Comparison of ENCODE assay signal across 22 mouse cellular contexts in genomic region chr1:14609054-14609453, GRCm38 (mm10).
A peak's percentile ranks its signal among the peaks of the same experiment; 100 is the strongest.
DNase-seq lines count a peak whose midpoint lies in the region; ATAC-seq and TF ChIP-seq lines count a peak whose summit lies in the region.
"Had no signal": no experiment of that assay in that cellular context is flagged by ENCODE, and none has a peak within 500 bp of the region (broad histone marks: within the 10 kb centered on the region; RNA-seq: fewer than 3 reads in every experiment).

No protein-coding gene starts in this region.

- ATAC-seq in kidney, postnatal 0 days (replicated peaks; ENCODE audit: low FRiP score, low read depth), result no peak
- ATAC-seq: midbrain, embryonic 15.5 days had no signal

- DNase-seq in kidney, postnatal 0 days (ENCODE audit: low spot score), result peak; percentile 50
- no peak for DNase-seq in kidney, adult 11 months
- peak; percentile 67 for DNase-seq in embryo, embryonic 10 days (ENCODE audit: low spot score)
- peak; percentile 25 for DNase-seq in embryonic facial prominence, embryonic 10.5 days (ENCODE audit: low spot score)
- peak; percentile 24 for DNase-seq in lung, postnatal 25 days (ENCODE audit: low spot score)
- no peak for DNase-seq in cerebellum, adult 2 months
- DNase-seq in urinary bladder, adult 18-20 months (ENCODE audit: low spot score in 2 of 2), result no peak
- DNase-seq: adrenal gland, adult 2 months; B cell, adult 2 months; cerebellum, adult 9-10 months; gastrocnemius, postnatal 10 days; heart, adult 11 months; kidney, adult 8-10 months; right cerebral cortex, postnatal 14 days; spleen, adult 18-20 months; thymus, adult 18-20 months had no signal

- no peaks in the 10 kb centered on the region for H3K27me3 ChIP-seq in kidney, postnatal 0 days (ENCODE audit: insufficient read depth, low read length)
- no peaks in the 10 kb centered on the region for H3K27me3 ChIP-seq in embryonic facial prominence, embryonic 10.5 days (replicated peaks; ENCODE audit: low read depth, poor library complexity, severe bottlenecking)
- no peaks in the 10 kb centered on the region for H3K27me3 ChIP-seq in cerebellum, adult 2 months (ENCODE audit: control insufficient read depth, insufficient read depth, low read length)
- H3K27me3 ChIP-seq: forebrain, embryonic 12.5 days; limb, embryonic 15.5 days; megakaryocyte, embryonic 14.5 days; midbrain, embryonic 15.5 days; neural tube, embryonic 15.5 days had no signal

- no peak overlapping the region for H3K4me3 ChIP-seq in kidney, postnatal 0 days (replicated peaks; ENCODE audit: low read depth, low read length)
- H3K4me3 ChIP-seq in embryonic facial prominence, embryonic 10.5 days, result no peak overlapping the region
- H3K4me3 ChIP-seq in cerebellum, adult 2 months (replicated peaks; ENCODE audit: insufficient read depth, low read depth, low read length), result no peak overlapping the region
- H3K4me3 ChIP-seq: forebrain, embryonic 12.5 days; limb, embryonic 15.5 days; megakaryocyte, embryonic 14.5 days; midbrain, embryonic 15.5 days; myocyte; neural tube, embryonic 15.5 days had no signal

- no peak overlapping the region for H3K9ac ChIP-seq in kidney, postnatal 0 days (ENCODE audit: low read depth, low read length)
- H3K9ac ChIP-seq: forebrain, embryonic 12.5 days; limb, embryonic 15.5 days; midbrain, embryonic 15.5 days; neural tube, embryonic 15.5 days had no signal

- H3K4me1 ChIP-seq in kidney, postnatal 0 days (replicated peaks; ENCODE audit: insufficient read depth, low read length), result no peaks in the 10 kb centered on the region
- H3K4me1 ChIP-seq in embryonic facial prominence, embryonic 10.5 days, result peaks cover 8% of the 10 kb centered on the region; the same call in 1 of the 2 replicates
- H3K4me1 ChIP-seq in cerebellum, adult 2 months (ENCODE audit: control insufficient read depth, insufficient read depth, low read length), result no peaks in the 10 kb centered on the region
- H3K4me1 ChIP-seq: forebrain, embryonic 12.5 days; limb, embryonic 15.5 days; megakaryocyte, embryonic 14.5 days; midbrain, embryonic 15.5 days; neural tube, embryonic 15.5 days had no signal

- no peak overlapping the region for H3K27ac ChIP-seq in kidney, postnatal 0 days
- H3K27ac ChIP-seq in embryonic facial prominence, embryonic 10.5 days (replicated peaks), result no peak overlapping the region
- H3K27ac ChIP-seq in cerebellum, adult 2 months (ENCODE audit: insufficient read depth, low read length), result no peak overlapping the region
- H3K27ac ChIP-seq: forebrain, embryonic 12.5 days; limb, embryonic 15.5 days; midbrain, embryonic 15.5 days; neural tube, embryonic 15.5 days had no signal

- no peak for TF ChIP-seq CTCF in kidney, postnatal 0 days (IDR thresholded peaks at IDR 0.05; ENCODE audit: low read depth)
- no peak for TF ChIP-seq CTCF in cerebellum, adult 2 months (IDR thresholded peaks at IDR 0.05; ENCODE audit: borderline replicate concordance, insufficient read depth, low read depth, low read length)

- no peak overlapping the region for H3K4me2 ChIP-seq in kidney, postnatal 0 days (ENCODE audit: low read length)
- H3K4me2 ChIP-seq: forebrain, embryonic 12.5 days; limb, embryonic 15.5 days; midbrain, embryonic 15.5 days; neural tube, embryonic 15.5 days had no signal

- no peaks in the 10 kb centered on the region for H3K36me3 ChIP-seq in kidney, postnatal 0 days (ENCODE audit: insufficient read depth, low read length)
- H3K36me3 ChIP-seq in embryonic facial prominence, embryonic 10.5 days (replicated peaks), result no peaks in the 10 kb centered on the region
- H3K36me3 ChIP-seq: forebrain, embryonic 12.5 days; limb, embryonic 15.5 days; midbrain, embryonic 15.5 days; neural tube, embryonic 15.5 days had no signal

- TF ChIP-seq POLR2A in cerebellum, adult 2 months (IDR thresholded peaks at IDR 0.05; ENCODE audit: borderline replicate concordance, insufficient read depth, low read length), result no peak

- WGBS in kidney, postnatal 0 days, result 15% methylated on average over 2 of the region's 2 CpGs
- WGBS in embryonic facial prominence, embryonic 10.5 days, result 17% methylated on average over 2 of the region's 2 CpGs
- 20% methylated on average over 2 of the region's 2 CpGs for WGBS in cerebellum, adult 2 months

- no peaks in the 10 kb centered on the region for H3K9me3 ChIP-seq in kidney, postnatal 0 days (replicated peaks; ENCODE audit: low read length)
- H3K9me3 ChIP-seq in embryonic facial prominence, embryonic 10.5 days, result no peaks in the 10 kb centered on the region
- H3K9me3 ChIP-seq: forebrain, embryonic 12.5 days; limb, embryonic 15.5 days; midbrain, embryonic 15.5 days; neural tube, embryonic 15.5 days had no signal

Comparison
In these comparisons a context has a peak if more than half of its experiments do, and no peak if none do; other contexts are left out.
1. DNase-seq: peak in kidney, postnatal 0 days (single experiment), embryo, embryonic 10 days (single experiment), embryonic facial prominence, embryonic 10.5 days (single experiment) and lung, postnatal 25 days (single experiment); none in kidney, adult 11 months (single experiment), cerebellum, adult 2 months (0 of 2) and urinary bladder, adult 18-20 months (0 of 2).